Mouse (Mus musculus) embryo, embryonic 11 days (tissue): ENCODE measurements around the gene Clec2e.
A peak's percentile ranks its signal among the peaks of the same experiment; 100 is the strongest.
"Not testable (repeated sequence)": the region's sequence is repeated elsewhere in the genome, so short reads cannot be mapped to it uniquely, and the experiment has no call there.

Experiments
- DNase-seq: peaks from one replicate; pipeline ENCODE4 v3.0.0-alpha.2; 2015

Gene Clec2e

GRCm38 (mm10) chr6:129100794-129101193 is at the start of gene Clec2e:
Gene Clec2e, minus strand, starts transcription at chr6:129100913.
- DNase-seq: not testable (repeated sequence)

GRCm38 (mm10) chr6:129146812-129147211 is 46.1 kb upstream of the Clec2e start:
- DNase-seq: no peak

DNA sequence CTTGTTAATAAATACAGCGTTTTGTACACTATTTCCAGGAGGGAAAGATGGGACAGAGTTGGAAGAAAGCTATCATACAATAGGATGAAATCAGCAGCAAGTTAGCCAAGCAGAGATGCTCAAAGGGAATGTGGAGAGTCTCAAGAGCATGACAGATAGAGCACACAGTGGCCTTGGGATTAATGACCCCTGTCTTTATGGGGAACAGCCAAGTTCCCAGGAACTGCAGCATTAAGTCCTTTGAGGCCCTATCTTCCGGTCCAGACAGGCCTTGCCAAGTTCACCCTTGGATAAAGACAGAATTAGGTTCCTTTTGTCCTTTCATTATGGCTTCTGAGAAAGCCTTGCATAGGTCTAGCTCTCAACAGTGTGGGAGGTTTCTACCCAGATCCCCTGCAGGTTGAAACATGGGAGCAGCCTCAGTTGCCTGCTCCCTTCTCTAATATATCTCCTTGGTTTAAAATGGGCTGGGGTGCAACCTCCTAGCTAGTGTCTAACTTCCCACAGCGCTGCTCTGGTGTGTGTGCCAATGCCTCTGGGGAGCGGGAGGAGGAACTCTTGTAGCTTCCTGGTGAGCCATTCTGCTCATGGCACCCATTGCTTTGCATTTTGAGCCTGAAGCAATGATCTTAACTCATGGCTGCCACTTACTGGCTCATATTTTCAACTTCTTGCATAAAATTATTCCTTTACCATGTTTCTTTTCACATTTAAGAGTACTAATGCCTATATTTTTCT is 32.1 kb upstream of the Clec2e start:
- no peak for DNase-seq

GRCm38 (mm10) chr6:129126861-129127260 is 26.1 kb upstream of the Clec2e start:
- no peak for DNase-seq

- DNase-seq: not testable (repeated sequence)
Observed at GRCm38 (mm10) chr6:129124531-129124930, 23.8 kb upstream of the Clec2e start.

DNA sequence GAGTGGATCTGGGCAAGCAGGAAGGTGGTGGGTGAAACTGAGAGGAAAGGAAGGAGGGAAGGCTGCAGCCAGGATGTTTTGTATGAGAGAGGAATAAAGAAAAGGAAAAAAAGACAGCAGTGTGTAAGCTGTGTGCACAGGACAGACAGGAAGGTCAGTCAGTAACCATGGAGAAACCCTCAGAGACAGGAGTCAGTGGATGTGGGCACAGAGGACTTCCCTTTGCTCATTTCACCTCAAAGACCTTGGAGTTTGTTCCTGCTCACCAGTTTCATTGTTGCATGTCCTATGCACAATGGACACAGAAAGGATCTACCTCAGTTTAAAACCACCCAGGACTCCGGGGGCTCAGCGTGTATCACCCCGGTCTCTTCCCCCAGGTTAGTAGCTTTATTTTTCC is 15.5 kb upstream of the Clec2e start:
- DNase-seq: no peak

DNA sequence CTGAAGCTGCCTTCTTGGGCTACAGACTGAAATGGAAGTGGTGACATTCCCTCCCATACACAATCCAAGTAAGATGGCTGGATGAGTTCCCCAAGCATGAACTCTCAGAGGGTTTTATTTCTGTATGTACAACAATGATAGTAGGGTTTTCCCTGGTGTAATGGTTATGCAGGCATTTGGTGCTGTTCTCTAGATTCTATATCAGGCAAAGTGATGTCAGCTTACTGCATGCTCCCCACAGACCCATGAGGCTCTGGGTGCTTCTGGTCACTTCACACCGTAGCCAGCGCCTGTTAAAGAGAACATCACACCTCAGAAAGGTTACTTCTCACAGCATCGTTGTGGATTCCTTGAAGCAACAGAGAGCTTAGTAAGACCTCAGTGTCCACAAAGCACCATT is 13.5 kb upstream of the Clec2e start:
- DNase-seq: not testable (repeated sequence)

GRCm38 (mm10) chr6:129113769-129114168 is 13.1 kb upstream of the Clec2e start:
- DNase-seq: no peak

GRCm38 (mm10) chr6:129113030-129113673 is 12.4 kb upstream of the Clec2e start:
- no peak for DNase-seq

GRCm38 (mm10) chr6:129112526-129112925 is 11.8 kb upstream of the Clec2e start:
- DNase-seq: no peak

GRCm38 (mm10) chr6:129107916-129108315 is 7.2 kb upstream of the Clec2e start:
- no peak for DNase-seq

DNA sequence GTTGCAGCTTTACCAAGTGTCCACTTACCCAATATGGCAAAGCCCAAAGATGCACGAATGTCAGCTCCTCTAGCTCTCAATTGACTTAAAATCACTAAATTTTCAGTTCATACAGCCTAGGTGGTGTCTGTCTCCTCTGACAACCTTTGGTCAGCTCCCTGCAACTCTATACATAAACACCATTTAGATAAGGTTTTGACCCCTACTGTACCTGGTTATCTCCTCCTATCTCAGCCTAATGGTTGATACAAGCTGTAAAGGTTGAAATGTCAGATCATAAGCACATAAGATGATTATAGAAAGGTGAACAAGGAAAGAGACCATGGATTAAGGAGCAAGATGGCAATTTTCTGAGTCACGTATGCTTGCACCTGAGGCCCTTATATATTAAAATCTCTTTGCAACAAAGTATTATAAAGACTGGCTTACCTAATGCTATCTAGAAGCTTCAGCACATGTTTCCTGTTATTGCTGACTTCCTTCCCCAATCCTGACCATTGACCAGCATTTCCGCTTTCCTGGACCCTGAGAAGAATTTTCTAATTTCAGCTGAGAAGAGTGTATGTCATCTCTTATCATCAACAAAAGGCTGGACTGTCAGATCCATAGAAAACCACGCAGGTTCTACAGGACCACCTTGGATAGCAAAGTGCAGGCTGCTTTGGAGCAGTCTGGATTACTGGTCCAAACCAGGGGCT is 2.3 kb upstream of the Clec2e start:
- no peak for DNase-seq

DNA sequence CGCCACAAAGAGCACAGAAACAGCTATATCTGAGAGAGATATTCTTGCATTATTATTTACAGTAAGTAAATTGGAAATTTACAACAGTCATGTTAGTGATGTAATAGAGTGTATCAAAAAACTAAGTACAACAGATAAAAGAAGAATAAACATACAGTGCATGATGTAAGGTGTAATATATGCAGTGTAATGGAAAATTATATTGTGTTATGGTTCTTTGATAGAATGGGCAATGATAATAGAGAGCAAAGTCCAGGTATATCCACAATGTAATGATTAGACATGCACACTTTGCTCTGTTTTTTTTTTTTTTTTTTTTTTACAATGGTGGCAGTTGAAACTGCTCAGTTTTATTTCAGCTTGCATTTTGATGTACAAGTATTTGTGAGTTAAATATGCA is 891 bp upstream of the Clec2e start:
- no peak for DNase-seq

GRCm38 (mm10) chr6:129097929-129098328 is 2.8 kb downstream of the Clec2e start:
- DNase-seq: no peak

GRCm38 (mm10) chr6:129095166-129095565 is 5.5 kb downstream of the Clec2e start:
- DNase-seq: peak; percentile 51

- not testable (repeated sequence) for DNase-seq
Observed at GRCm38 (mm10) chr6:129088596-129088995, 12.1 kb downstream of the Clec2e start.

- DNase-seq: no peak
Observed at GRCm38 (mm10) chr6:129088161-129088560, 12.6 kb downstream of the Clec2e start.

DNA sequence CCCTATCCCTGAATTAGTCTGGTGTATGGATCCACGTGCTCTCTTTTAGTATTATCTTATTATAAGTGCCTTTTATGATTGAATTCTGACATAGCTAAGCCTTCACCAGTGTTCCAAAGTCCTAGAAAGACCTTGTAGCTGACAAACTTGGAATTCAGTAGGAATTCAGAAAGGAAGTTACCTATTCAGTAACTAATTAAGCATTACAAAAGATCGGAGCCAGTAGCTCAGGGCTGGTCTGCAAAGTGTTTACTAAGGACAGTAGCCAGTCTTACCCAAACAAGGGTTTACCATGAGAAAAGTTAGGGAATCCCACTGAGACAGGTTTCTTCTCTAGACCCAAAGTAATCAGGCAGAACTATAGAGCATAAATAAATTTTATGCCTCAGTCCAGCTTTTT is 14.7 kb downstream of the Clec2e start:
- not testable (repeated sequence) for DNase-seq

DNA sequence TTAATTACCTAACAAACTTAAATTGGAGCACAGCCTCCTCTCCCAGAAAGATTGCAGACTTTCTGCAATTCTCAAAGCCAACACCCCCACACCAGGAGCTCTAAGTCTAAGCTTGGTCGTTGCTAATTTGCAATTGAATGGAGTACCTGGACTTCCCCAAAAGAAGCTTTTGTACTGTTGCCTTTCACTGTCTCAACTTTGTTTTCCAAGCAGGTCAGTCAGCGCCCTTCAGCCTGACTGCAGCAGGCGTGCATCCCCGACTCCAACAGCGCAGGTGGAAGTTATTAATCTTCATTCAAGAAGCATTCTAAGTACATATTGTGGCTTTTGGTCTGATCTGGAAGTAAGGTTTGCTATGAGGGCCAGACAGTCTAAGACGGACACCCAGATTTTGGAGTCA is 15.6 kb downstream of the Clec2e start:
- no peak for DNase-seq

GRCm38 (mm10) chr6:129066986-129067385 is 33.7 kb downstream of the Clec2e start:
- peak; percentile 50 for DNase-seq

DNA sequence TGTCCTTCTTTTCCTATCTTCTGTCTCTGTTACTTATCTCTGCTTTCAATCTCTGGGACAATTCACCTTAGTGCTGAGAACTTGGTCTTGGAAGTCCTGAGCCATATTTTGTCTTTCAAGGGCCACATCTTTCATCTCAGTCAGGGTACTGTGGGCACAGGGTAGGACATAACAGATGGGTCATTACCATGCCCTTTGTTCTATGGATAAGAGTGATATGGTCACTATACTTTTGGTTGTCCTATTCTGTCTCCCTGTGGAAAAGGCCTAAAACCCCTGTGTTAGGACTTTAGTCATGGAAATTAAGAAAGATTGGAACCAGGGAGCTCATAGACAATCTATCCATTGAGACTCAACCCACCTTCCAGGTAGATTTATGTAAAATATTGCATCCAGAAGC is 34.2 kb downstream of the Clec2e start:
- no peak for DNase-seq

DNA sequence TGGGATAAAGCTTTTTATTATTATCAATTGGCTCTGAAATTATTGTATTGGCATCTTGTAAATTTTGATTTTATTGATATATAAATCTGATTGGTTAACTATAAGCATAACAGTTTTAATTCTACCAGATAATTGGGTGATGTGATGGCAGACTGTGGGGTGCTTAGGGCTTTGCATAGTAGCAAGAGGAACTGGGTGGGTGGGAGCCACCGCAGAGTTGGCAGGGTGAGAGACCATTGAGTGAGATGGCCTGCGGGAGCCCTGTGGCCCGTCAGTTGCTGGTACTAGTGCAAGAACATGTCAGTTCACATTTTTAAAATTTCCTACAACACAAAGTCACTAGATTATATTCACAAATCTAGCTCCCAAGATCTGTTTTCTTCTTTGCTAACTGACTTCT is 34.9 kb downstream of the Clec2e start:
- no peak for DNase-seq

DNA sequence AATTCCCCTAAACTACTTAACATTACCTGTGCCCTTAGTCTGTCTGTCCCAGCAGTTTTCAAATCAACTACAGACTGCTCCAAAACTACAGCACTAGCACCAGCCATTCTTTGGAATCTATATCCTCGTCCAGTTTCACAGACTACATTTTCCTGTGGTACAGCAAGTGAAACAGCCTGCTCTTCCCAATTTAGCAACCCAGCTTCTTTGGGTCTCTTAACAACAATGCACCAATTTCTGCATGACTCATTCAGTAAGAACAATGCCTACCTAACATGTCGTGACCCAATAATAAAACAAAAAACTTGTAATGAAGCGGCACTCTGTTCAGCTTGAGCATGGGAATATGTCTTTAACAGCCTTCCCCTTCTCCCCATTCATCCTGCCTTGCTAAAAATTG is 35.3 kb downstream of the Clec2e start:
- no peak for DNase-seq

DNA sequence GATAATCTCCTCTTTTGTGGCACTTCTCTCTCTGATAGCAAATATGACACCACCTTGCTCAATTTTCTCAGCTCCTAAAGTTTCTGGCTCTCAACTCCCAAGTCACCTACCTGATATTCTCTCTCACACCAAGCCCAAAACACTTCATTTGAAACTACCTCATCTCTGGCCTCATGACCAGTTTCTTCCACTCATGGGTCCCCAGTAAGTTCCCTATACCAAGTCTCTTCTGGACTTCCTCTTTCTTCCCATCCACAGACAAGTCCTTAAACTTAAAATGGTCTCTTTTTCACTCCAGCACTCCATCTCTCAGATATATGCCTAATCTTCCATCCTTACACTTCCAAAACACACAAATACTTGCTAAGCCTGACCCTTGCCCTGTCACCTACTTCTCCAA is 42.7 kb downstream of the Clec2e start:
- DNase-seq: no peak
